Mouse (Mus musculus) skeletal muscle tissue, adult 2 months (tissue): ENCODE measurements around the gene Foxm1.

Source experiments
- DNase-seq: peaks from one replicate; pipeline ENCODE4 v3.0.0-alpha.2; 2012; ENCODE audit warnings: low read depth, low spot score

Foxm1 gene

GRCm38 (mm10) chr6:128362381-128363006 lies at the start of gene Foxm1, which contains the start of gene Rhno1:
TSS of gene Foxm1 (plus strand) at chr6:128362967.
TSS of gene Rhno1 (minus strand) at chr6:128362911.
- peak; percentile 66 for DNase-seq

DNA sequence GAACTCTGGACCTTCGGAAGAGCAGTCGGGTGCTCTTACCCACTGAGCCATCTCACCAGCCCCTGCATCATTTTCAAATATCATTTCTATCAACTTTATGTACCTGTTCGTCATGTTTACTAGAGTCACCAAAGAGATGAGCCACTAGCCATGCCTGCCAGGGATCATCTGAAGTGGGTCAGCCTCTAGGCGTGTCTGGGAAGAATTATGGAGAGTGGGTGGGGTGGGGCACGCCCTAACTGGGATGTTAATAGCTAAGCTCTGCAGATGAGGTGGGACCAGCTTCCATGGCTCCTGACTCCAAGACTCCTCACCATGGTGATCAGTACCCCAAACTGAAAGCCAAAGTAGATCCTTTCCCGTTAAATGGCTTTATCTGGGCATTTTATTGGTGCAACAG lies 48.0 kb upstream of the Foxm1 start:
- no peak for DNase-seq

- no peak for DNase-seq
Observed at GRCm38 (mm10) chr6:128315597-128315996, 47.2 kb upstream of the Foxm1 start.

DNA sequence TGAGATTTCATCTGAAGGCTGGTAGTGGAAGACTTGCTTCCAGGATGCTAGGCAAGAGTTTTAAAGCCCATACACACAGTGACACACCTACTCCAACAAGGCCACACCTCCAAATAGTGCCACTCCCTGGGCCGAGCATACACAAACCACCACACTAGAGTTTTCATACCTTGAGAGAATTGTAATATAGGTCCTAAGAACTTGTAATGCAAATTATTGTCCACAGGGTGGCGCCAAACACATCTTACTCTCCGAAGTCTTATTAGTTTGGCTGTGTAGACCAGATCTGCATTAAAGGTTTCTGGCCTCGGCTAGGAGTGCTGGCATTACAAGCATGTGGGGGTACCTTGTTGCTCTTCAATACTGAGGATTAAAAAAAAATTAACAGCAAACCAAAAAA lies 44.5 kb upstream of the Foxm1 start:
- peak; percentile 65 for DNase-seq

- no peak for DNase-seq
Observed at GRCm38 (mm10) chr6:128334397-128335124, 28.2 kb upstream of the Foxm1 start.

DNA sequence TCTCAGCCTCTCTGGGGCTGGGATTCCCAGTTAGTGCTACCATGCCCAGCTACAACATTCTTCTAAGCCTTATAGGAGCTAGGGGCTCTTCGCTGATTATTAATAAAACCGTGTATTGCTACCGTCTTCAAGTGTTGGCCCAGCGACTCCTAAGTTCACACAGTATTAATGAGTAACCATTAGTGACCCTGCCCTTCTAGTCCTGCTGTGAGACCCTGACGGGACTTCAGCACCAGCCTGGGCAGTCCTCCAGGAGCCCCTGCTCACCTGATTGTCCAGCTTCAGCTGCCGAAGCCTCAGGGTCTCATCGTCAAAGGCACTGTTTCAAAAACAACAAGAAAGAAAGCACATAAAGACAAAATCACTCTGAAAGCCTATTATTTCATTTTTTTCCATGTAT lies 25.3 kb upstream of the Foxm1 start:
- DNase-seq, result no peak

DNA sequence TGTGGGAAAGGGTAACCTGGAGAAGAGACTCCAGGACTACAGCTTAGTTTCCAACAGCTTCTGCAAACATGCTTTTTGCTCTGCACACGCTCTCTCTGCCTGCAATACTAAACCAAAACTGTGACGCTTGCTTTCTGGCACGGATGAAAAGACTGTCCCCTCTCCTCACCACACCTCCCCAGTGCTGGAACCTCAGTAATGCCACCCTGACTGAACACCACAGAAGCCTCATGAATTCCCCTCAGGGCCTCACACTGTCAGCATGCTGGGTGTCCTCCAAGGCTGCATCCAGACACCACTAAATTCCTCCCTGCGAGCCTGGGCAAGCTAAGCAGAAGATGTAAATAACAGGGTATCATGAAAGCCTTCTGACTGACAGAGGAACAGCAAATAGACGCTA lies 23.9 kb upstream of the Foxm1 start:
- no peak for DNase-seq

- no peak for DNase-seq
Observed at GRCm38 (mm10) chr6:128341956-128342723, 20.6 kb upstream of the Foxm1 start.

DNA sequence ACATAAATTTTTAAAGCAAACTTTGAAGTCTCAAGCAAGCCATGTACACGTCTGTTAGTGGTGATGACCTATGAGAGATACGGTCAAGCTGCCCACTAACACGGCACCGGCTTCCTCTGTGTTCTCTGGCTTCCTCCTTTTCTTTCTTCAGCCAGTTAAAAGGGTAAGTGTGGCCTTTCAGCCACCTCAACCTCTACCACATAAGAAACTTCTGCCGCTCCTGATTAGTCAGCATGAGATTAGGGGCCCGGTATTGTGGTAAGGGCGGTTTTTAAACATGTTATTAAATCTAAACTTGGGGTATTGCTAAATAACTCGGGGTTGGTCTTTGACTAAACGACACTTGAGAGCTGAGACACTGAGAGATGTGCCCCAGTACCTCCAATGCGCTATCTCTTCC lies 17.1 kb upstream of the Foxm1 start:
- no peak for DNase-seq

- DNase-seq, result no peak
Observed at GRCm38 (mm10) chr6:128346782-128347181, 16.0 kb upstream of the Foxm1 start.

- DNase-seq, result no peak
Observed at GRCm38 (mm10) chr6:128349711-128350110, 13.1 kb upstream of the Foxm1 start.

GRCm38 (mm10) chr6:128354140-128354539 lies 8.6 kb upstream of the Foxm1 start:
- DNase-seq, result no peak

GRCm38 (mm10) chr6:128355201-128355681 lies 7.5 kb upstream of the Foxm1 start:
- DNase-seq, result no peak

DNA sequence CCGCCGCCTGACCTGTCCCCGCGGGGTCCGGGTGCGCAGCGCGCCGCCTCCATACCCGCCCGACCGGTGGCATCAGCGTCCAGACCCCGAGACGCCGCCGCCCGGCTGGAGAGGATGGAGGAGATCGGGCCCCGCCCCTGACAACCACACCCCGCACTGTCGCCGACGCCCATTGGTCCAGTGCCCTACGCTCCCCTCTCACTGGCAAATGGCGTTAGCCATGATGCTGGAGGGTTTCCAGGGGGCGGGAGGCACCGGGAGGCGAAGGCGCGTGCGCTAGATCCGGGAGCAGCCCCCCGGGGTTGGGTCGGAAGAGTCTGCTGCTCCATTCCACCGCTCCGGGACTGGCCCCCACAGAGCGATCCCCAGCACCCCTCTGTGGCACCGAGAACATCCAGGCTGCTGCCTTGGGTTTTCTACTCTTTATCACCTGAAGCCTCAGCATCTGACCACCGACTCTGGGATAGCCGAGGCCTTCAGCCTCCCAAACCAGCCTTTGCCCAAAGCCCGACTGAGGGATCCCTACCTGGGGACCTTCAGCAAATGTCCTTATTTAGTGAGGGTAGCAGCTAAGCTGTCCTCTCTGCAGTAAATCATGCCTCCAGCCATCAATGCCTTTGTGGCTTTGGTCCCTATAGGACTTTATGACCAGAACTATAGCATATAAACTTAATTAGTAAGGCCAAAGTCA lies 6.9 kb upstream of the Foxm1 start, which contains the start of gene Tulp3:
Tulp3 (minus strand) TSS at position 126 of the 691 bp plus-strand sequence.
- DNase-seq, result peak; percentile 93

- peak; percentile 22 for DNase-seq
Observed at GRCm38 (mm10) chr6:128358999-128359398, 3.8 kb upstream of the Foxm1 start.

- no peak for DNase-seq
Observed at GRCm38 (mm10) chr6:128361901-128362300, 866 bp upstream of the Foxm1 start.

DNA sequence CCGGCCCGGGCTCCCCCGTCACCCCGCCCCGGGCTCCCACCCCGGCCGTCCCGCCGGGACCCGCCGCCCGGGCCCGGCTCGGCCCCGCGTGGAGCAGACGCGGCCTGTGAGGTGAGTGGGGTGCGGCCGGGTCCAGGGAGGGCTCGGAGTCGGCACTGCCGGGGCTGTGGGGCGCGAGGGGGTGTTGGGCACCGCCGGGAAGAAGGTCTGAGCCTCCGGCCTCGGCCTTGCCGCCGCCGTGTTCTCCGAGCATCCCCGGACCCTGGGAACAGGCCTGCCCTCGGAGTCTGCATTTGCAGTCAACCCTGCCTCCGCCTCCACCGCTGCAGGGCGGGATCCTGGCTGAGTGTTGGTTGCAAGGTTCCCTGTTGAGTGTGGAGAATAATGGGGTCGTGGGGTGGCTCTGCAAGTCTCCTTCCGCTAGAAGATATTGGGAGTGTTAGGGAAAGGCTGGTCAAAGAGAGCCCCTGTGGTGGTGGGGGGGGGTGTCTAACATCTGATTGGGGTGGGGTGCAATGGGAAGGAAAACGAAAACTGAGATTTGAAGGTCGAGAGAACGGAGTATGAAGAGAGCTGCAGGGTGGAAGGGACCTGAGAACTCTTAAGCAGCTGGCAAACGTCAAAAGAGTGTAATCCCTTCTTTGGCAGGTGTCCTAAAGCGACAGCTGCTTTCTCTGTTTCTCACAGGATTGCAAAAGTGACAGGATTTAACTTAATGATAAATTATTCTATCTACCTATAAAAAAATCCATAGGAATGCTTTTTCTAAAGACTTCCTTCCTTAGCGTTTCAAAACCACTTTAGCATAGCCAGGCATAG lies 449 bp downstream of the Foxm1 start:
- DNase-seq, result no peak

- no peak for DNase-seq
Observed at GRCm38 (mm10) chr6:128364721-128365120, 2.0 kb downstream of the Foxm1 start.

- DNase-seq, result no peak
Observed at GRCm38 (mm10) chr6:128366466-128366865, 3.7 kb downstream of the Foxm1 start.

- no peak for DNase-seq
Observed at GRCm38 (mm10) chr6:128370040-128370439, 7.3 kb downstream of the Foxm1 start.

- DNase-seq, result peak; percentile 23
Observed at GRCm38 (mm10) chr6:128375192-128375591, 12.4 kb downstream of the Foxm1 start, which contains the start of the genes Tex52 and Gm44596. TSS of gene Tex52 (plus strand) at chr6:128375456. TSS of gene Gm44596 (plus strand) at chr6:128375503.
